Mouse (Mus musculus): ENCODE results near the gene Ddx47. TPM values are rescaled to one million over a fixed set of nuclear protein-coding genes. Genes with fewer than 3 reads are reported as not detected.
A peak's percentile ranks its signal among the peaks of the same experiment; 100 is the strongest.

Ddx47 gene
- total RNA-seq (2014; rRNA removed; ENCODE audit: low replicate concordance) (24.5 and 35.8 TPM in 2 replicates), polyA plus RNA-seq (2015; fragmentation: Nextera tagmentation; extraction: Ambion mirVana) (51.4 and 52.7 TPM in 2 replicates)

DNA sequence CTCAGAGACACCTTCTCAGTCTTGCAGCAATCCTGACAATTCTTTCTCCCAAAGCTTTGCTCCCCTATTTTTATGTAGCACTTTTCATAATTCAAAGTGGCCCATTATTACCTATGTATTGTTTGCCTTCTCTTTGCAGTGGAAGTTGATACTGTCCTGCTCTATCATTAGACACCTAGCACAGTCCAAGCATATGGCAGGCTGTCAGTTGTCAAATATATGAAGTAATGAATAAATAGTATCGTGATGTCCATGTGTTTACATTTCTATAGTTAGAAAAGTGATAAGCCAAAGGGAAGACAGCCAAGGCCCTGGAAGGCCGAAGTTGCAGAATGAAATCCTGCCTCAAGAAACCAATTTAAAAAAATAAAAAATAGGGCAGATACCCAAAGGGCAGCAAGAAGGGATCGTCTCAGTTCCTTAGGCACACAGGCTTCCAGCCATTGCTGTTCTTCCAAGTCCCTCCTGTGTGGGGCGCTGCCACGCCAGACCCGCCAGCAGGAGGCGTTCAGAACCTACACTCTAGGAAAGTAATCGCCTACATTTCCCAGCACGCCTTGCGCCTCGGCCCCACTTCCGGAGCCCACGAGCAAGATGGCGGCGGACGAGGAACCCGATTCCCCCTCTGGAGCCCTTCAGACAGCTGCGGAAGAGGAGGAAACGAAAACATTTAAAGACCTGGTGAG lies at the start of gene Ddx47:
Ddx47 (plus strand) TSS at position 565 of the 686 bp plus-strand sequence.
- no peaks in the 10 kb centered on the region for H3K27me3 ChIP-seq (ENCODE audit: control insufficient read depth, insufficient read depth, low read length)
- 2% methylated on average over 19 of the region's 19 CpGs for WGBS
- peak; percentile 94 for ATAC-seq (ENCODE audit: insufficient read depth, low read depth)
- H3K4me3 ChIP-seq (ENCODE audit: low read depth, low read length) = peak within 1 kb of the TSS; percentile 83
- peak within 1 kb of the TSS; percentile 1; the same call in 1 of the 2 replicates for H3K27ac ChIP-seq (ENCODE audit: low read depth)
- no peaks in the 10 kb centered on the region for H3K9me3 ChIP-seq (replicated peaks; ENCODE audit: control insufficient read depth, low read length)
- H3K9ac ChIP-seq (replicated peaks; ENCODE audit: low read depth, low read length) = peak within 1 kb of the TSS; percentile 81
- TF ChIP-seq EP300 (IDR thresholded peaks at IDR 0.05; ENCODE audit: low read depth) (no peak), CTCF (IDR thresholded peaks at IDR 0.05; ENCODE audit: low read depth) (peak; percentile 100)
- peaks cover 27% of the 10 kb centered on the region for H3K36me3 ChIP-seq (replicated peaks; ENCODE audit: control insufficient read depth, insufficient read depth, low read length)
- H3K4me2 ChIP-seq (ENCODE audit: low read depth, low read length) = peak within 1 kb of the TSS; percentile 80
- H3K4me1 ChIP-seq (ENCODE audit: control insufficient read depth, insufficient read depth) = peaks cover 6% of the 10 kb centered on the region; the same call in 1 of the 2 replicates
- DNase-seq (ENCODE audit: low spot score) = peak; percentile 93

- TF ChIP-seq EP300 (IDR thresholded peaks at IDR 0.05; ENCODE audit: low read depth) (no peak), CTCF (IDR thresholded peaks at IDR 0.05; ENCODE audit: low read depth) (no peak)
- Histone ChIP-seq H3K4me2 (ENCODE audit: low read depth, low read length) (no peak overlapping the region), H3K4me3 (ENCODE audit: low read depth, low read length) (no peak overlapping the region), H3K27ac (ENCODE audit: low read depth) (no peak overlapping the region), H3K4me1 (ENCODE audit: control insufficient read depth, insufficient read depth) (no peaks in the 10 kb centered on the region), H3K36me3 (replicated peaks; ENCODE audit: control insufficient read depth, insufficient read depth, low read length) (no peaks in the 10 kb centered on the region), H3K9ac (replicated peaks; ENCODE audit: low read depth, low read length) (no peak overlapping the region), H3K27me3 (ENCODE audit: control insufficient read depth, insufficient read depth, low read length) (no peaks in the 10 kb centered on the region), H3K9me3 (replicated peaks; ENCODE audit: control insufficient read depth, low read length) (no peaks in the 10 kb centered on the region)
- 75% methylated on average over 9 of the region's 9 CpGs for WGBS
- DNase-seq (ENCODE audit: low spot score) (no peak), ATAC-seq (ENCODE audit: insufficient read depth, low read depth) (no peak)
Observed at GRCm38 (mm10) chr6:134961858-134962517, 49.4 kb upstream of the Ddx47 start.

- DNase-seq (ENCODE audit: low spot score) (no peak), ATAC-seq (ENCODE audit: insufficient read depth, low read depth) (no peak)
- H3K4me1 ChIP-seq (ENCODE audit: control insufficient read depth, insufficient read depth) = no peaks in the 10 kb centered on the region
- H3K36me3 ChIP-seq (replicated peaks; ENCODE audit: control insufficient read depth, insufficient read depth, low read length) = no peaks in the 10 kb centered on the region
- no peak overlapping the region for H3K4me3 ChIP-seq (ENCODE audit: low read depth, low read length)
- H3K9me3 ChIP-seq (replicated peaks; ENCODE audit: control insufficient read depth, low read length) = no peaks in the 10 kb centered on the region
- WGBS = 82% methylated on average over 5 of the region's 5 CpGs
- H3K4me2 ChIP-seq (ENCODE audit: low read depth, low read length) = no peak overlapping the region
- H3K9ac ChIP-seq (replicated peaks; ENCODE audit: low read depth, low read length) = no peak overlapping the region
- H3K27ac ChIP-seq (ENCODE audit: low read depth) = no peak overlapping the region
- TF ChIP-seq EP300 (IDR thresholded peaks at IDR 0.05; ENCODE audit: low read depth) (no peak), CTCF (IDR thresholded peaks at IDR 0.05; ENCODE audit: low read depth) (no peak)
- H3K27me3 ChIP-seq (ENCODE audit: control insufficient read depth, insufficient read depth, low read length) = no peaks in the 10 kb centered on the region
Observed at GRCm38 (mm10) chr6:134962518-134962893, 48.9 kb upstream of the Ddx47 start.

DNA sequence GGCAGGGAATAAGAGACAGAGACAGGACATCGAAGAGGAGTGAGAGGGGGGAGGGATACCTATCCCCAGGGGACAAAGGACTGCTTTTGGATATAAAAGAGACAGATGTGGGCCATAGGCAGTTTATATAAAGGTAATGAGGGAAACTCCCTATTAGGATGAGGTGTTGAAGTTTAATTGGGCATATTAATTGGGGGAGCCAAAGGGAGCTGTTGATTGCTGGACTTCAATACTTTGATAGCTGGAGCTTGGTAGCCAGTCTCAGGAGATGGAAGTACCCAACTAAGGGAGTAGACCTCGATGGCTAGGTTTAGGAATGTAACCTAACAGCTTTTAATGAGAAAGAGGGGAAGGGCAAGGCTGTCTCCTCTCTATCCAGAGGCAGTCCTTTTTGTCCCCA lies 47.5 kb upstream of the Ddx47 start:
- ATAC-seq (ENCODE audit: insufficient read depth, low read depth) (no peak), DNase-seq (ENCODE audit: low spot score) (no peak)
- no peak overlapping the region for H3K4me2 ChIP-seq (ENCODE audit: low read depth, low read length)
- no peak overlapping the region for H3K4me3 ChIP-seq (ENCODE audit: low read depth, low read length)
- H3K9me3 ChIP-seq (replicated peaks; ENCODE audit: control insufficient read depth, low read length) = no peaks in the 10 kb centered on the region
- no peak overlapping the region for H3K9ac ChIP-seq (replicated peaks; ENCODE audit: low read depth, low read length)
- no peaks in the 10 kb centered on the region for H3K36me3 ChIP-seq (replicated peaks; ENCODE audit: control insufficient read depth, insufficient read depth, low read length)
- TF ChIP-seq CTCF (IDR thresholded peaks at IDR 0.05; ENCODE audit: low read depth) (no peak), EP300 (IDR thresholded peaks at IDR 0.05; ENCODE audit: low read depth) (no peak)
- H3K4me1 ChIP-seq (ENCODE audit: control insufficient read depth, insufficient read depth) = no peaks in the 10 kb centered on the region
- H3K27ac ChIP-seq (ENCODE audit: low read depth) = no peak overlapping the region
- no peaks in the 10 kb centered on the region for H3K27me3 ChIP-seq (ENCODE audit: control insufficient read depth, insufficient read depth, low read length)
- WGBS = 80% methylated on average over 2 of the region's 2 CpGs

DNA sequence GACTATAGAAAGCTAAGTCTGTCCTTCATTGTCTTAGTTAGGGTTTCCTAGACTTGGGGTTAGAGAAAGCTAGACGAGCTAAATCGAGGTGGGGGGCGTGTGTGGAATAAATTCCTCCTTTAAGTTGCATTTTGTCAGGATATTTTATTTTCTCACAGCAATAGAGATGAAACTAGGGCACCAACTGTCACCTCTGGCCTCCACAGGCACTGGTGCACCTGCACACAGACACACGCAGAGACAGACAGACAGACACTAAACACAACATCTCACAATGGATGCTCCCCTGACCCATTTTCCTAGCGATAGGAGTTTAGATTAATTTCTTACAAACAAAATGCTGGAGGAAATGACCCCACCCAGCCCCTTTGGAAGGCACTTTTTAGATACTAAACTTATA lies 44.7 kb upstream of the Ddx47 start:
- Histone ChIP-seq H3K9ac (replicated peaks; ENCODE audit: low read depth, low read length) (no peak overlapping the region), H3K27ac (ENCODE audit: low read depth) (no peak overlapping the region), H3K4me1 (ENCODE audit: control insufficient read depth, insufficient read depth) (no peaks in the 10 kb centered on the region), H3K36me3 (replicated peaks; ENCODE audit: control insufficient read depth, insufficient read depth, low read length) (no peaks in the 10 kb centered on the region), H3K4me2 (ENCODE audit: low read depth, low read length) (no peak overlapping the region), H3K27me3 (ENCODE audit: control insufficient read depth, insufficient read depth, low read length) (no peaks in the 10 kb centered on the region), H3K4me3 (ENCODE audit: low read depth, low read length) (no peak overlapping the region), H3K9me3 (replicated peaks; ENCODE audit: control insufficient read depth, low read length) (no peaks in the 10 kb centered on the region)
- ATAC-seq (ENCODE audit: insufficient read depth, low read depth) = no peak
- TF ChIP-seq EP300 (IDR thresholded peaks at IDR 0.05; ENCODE audit: low read depth) (no peak), CTCF (IDR thresholded peaks at IDR 0.05; ENCODE audit: low read depth) (no peak)
- 63% methylated on average over 5 of the region's 5 CpGs for WGBS
- DNase-seq (ENCODE audit: low spot score) = no peak
